Mouse (Mus musculus) c-Kit-positive CD71-positive TER-119-negative erythroid progenitor cells, embryonic 14.5 days (primary cell): ENCODE measurements around the gene Psph.
"Not testable (repeated sequence)": the region's sequence is repeated elsewhere in the genome, so short reads cannot be mapped to it uniquely, and the experiment has no call there.

Source experiments
- DNase-seq: peaks from one replicate; pipeline ENCODE4 v3.0.0-alpha.2; 2013; ENCODE audit warnings: low read depth

The Psph gene

DNA sequence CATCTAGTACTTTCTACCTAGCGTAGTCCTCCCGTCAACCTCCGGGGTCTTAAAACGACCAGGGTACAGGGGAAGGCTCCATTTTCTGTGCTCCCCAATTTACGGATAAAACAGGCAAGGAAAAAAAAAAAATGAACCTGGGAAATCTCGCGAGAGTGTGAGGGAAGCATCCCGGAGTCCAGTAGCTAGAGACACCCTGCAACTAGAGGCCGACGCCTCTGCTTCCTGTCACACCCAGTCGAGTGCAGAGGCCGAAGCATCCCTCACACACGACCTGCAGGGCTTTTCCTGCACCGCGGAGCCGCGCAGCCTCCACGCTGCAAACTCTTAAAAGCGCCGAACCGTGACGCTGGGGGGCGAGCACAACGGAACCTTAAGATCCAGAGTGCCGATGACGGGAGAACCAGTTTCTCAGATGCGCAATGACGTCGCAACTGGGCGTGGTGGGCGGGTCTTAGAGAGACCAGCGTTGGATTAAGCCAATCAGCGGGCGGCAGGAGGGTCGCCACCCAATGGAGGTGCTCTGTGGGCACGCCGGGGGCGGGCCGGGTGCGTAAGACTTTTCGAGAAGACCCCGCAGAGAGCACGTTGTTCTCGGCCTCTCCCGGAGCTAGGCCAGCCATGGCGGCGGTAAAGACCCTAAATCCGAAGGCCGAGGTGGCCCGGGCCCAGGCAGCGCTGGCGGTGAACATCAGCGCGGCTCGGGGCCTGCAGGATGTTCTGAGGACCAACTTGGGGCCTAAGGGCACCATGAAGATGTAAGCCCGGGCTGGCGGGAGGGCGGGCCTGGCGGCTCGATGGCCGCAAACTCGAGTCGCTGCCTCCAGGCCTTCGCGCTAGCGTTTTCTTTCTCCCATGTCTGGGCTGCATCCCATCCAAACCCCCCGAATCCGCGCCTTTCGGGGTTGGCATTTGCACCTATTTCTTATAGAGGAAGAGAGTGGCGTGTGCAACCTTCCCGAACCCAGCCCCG, at the start of gene Psph:
TSS of gene Psph (minus strand) at position 632 of the 973 bp plus-strand sequence.
- peak; percentile 99 for DNase-seq

DNA sequence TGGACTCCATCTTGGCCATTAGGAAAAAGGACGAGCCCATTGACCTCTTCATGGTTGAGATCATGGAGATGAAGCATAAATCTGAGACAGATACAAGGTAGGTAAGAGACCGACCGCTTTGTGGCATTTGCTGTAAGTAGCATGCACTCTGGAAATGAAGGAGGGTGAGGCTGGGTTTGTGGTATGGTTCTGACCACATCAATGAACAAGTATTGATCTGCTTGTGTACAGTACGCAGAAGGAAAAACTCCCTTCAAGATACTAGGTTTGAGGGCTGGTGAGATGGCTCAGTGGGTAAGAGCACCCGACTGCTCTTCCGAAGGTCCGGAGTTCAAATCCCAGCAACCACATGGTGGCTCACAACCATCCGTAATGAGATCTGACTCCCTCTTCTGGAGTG, 3.3 kb upstream of the Psph start:
- DNase-seq, result not testable (repeated sequence)

DNA sequence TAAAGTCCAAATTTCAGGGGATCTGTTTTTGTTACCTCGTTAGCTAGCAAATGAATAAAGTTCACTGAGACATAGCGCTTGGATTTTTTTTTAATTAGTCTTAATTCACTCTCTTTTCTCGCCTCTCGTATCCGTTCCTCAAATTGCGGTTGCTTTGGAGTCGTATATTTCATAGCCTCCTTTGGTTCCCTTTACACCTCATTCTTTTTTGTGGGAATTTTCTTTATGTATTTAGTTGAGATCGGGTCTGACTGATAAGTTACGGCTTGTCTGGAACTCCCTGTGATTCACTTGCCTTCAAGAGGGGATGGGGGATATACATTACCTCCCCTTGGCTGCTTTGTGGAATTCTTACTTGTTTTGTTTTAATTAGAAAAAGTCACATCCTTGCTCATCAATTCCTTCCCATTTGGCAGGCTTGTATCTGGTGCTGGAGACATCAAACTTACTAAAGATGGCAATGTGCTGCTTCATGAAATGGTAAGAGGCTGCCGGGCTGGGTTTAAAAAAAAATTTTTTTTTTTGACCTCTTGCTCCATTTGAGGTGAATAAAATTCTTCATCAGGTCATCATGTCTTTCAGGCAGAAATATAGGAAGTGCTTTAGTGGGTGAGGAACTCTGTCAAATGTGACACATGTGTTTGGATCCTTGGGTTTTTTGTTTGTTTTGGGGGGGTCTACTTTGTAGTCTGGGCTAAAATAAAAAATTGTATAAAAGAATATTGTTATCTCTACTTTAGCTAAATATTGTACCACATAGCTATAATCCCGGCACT, 757 bp upstream of the Psph start:
- no peak for DNase-seq

DNA sequence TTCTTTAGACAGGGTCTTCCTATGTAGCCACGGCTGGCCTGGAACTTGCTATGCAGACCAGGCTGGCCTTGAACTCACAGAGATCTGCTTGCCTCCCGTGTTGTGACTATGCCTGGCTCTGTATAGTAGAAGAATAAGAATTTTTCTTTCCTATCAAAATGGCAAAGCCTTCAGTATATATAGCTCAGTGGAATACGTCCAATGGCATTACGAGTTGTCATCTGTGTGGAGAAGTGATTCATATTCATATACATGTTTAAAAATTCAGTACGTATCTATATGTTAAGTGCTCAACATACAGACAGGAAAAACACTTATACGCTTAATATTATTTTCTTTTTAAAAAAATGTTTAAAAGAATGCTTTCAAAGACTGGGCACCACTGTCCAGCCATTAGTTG, 1.1 kb downstream of the Psph start:
- DNase-seq, result no peak

DNA sequence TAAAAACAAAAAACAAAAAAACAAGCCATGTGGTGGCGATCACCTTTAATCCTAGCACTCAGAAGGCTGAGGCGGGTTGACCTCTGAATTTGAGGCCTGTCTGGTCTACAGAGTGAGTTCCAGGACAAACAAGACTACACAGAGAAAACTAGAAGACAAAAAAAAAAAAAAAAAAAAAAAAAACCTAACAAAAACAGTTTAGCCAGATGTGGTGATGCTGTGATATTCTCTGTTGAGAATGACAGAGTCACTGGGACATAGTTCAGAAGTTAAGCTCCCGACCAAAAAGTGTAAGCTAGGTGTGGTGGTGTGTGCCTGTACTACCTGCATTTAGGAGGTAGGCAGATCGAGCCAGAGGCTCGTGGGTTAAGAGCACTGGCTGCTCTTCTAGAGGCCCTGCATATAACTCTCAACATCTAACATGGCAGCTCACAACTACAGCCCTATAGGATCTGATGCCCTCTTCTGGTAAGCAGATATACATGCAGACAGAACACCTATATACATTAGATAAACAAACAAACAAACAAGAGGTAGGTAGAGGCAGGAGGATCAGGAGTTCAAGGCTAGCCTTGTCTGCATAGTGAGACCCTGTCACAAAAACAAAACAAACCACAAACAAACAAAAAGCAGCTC, 1.9 kb downstream of the Psph start:
- no peak for DNase-seq

DNA sequence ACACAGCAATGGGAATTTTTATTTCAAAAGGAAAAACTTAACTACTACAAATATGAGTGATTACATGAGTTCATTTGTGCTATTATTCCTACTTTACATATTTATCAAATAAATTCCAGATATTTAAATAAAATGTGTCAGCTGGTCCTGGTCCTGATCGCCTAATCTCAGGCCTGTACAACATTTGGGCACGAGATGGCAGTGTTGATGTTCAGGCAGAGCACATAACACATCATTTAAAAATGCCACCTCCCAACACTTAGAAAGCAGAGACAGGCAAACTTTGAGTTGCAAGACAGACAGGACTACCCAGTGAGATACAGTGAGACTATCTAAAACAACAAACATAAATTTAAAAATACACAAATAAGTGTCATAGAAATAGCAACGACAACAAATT, 5.0 kb downstream of the Psph start:
- DNase-seq, result peak; percentile 50

DNA sequence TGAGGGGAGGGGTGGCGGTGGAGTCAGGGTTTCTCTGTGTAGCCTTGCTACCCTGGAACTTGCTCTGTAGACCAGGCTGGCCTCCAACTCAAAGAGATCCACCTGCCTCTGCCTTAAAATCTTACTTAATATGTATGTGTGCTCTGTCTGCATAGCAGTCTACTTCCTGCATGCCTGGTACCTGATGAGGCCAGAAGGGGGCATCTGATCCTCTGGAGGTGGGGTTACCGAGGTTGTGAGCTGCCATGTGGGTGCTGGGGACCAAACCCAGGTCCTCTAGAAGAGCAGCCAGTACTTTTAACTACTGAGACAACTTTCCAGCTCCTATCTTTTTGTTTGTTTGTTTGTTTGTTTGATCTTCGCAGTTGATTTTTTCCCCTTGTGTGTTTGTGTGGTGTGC, 7.1 kb downstream of the Psph start:
- DNase-seq, result no peak

DNA sequence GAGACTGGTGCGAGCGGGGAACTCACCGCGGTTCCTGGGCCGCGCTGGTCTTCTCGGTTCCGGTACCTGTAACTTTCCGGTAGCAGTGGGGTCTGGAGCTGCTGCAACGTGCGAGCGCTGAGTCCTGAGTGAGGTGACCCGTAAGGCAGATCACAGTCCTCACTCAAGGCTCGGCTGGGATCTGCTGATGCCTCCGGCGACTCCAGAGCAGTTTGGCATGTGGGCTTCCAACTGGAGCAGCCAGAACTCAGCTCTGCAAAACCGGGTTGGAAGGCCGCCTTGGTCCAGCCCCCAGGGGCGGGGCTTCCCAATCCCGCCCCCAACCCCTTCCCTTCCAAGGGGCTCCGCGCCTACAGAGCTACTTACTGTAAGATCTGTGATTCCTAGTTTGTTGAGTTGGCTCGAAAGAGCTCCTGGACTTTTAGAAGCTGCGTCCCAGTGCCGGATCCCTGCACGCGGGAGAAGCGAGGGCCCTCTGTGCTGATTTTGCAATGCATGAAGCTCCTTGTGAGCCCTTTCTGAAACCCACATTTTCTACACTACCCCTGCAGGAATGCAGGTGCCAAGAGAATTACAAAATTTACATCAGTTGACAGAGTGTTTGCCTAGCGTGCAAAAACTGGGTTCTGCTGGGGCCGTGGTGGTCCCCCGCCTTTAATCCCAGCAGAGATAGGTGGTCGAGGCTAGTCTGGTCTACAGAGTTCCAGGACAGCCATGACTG, 8.1 kb downstream of the Psph start:
- peak; percentile 63 for DNase-seq

DNA sequence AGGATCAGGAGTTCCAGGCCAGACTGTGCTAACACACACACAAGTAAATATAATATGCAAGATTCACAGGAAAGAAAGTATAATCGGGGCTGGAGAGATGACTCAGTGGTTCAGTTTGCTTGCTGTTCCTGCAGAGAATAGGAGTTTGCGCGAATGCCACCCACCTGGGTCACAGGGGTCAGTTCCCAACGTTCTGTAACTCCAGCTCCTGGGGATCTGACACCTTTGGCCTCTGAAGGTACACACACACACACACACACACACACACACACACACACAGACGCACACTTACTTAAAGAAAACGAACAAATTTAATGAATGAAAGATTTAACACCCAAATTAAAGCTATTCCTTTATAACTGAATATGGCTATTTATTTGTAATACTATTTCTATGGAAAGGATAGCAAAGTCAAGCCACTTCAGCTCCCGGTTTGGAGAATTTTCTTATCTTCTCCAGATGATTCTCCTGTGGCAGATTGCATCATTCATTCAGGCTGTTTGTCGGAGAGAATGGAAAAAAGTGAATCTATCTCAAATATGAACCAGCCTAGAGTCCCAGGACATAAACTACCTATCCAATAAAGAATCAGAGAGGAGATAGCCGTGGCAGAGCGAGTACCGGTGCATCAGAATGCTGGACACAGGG, 8.8 kb downstream of the Psph start:
- no peak for DNase-seq

DNA sequence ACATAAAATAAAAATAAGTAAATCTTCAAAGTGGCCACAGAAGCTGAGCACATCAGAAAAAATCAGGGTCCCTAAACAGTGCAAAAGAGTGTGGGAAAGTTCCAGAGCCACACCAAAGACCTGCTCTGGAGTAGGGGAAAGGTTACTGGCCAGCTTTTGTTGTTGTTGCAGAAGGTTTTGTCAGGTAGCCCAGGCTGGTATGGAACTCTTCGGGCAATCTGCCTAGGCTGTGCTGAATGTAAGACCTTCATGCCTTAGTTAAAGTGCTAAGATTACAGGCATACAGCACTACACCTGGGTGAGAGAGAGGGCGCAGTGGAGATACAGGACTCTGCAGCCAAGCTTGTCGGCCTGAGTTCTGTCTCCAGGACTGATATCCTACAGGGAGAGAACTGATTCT, 12.6 kb downstream of the Psph start:
- DNase-seq, result no peak

DNA sequence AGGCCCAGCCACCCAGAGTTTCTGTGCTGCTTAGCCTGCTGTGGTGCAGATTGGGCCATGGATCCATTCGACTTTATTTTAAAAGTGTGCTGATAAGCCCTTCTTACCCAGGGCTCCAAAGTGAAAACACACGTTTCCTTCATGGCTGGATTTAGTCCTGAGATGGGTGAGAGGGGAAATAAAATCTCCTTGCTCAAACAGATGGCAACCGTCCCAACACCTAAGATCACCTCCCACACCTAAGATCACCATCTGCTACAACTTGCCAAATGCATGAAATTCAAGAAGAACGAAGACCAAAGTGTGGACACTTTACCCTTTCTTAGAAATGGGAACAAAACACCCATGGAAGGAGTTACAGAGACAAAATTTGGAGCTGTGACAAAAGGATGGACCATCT, 13.9 kb downstream of the Psph start:
- not testable (repeated sequence) for DNase-seq

DNA sequence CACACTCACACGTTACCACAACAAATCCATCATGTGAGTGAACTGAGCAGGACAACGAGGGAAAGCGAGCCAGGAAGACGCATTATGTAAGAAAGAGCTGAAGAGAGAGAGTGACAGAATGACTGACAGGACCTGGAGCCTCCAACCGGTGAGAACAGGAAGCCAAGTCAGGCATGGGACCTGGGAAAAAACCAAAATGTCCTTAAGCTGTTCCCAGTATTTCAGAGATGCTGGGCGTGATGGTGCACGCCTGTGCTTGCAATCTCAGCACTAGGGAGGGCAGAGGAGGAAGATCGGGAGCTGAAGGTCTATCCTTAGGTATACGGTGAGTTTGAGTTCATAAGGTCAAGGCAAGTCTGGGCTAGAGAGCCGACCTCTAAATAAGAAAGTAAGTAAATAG, 14.8 kb downstream of the Psph start:
- DNase-seq, result no peak

DNA sequence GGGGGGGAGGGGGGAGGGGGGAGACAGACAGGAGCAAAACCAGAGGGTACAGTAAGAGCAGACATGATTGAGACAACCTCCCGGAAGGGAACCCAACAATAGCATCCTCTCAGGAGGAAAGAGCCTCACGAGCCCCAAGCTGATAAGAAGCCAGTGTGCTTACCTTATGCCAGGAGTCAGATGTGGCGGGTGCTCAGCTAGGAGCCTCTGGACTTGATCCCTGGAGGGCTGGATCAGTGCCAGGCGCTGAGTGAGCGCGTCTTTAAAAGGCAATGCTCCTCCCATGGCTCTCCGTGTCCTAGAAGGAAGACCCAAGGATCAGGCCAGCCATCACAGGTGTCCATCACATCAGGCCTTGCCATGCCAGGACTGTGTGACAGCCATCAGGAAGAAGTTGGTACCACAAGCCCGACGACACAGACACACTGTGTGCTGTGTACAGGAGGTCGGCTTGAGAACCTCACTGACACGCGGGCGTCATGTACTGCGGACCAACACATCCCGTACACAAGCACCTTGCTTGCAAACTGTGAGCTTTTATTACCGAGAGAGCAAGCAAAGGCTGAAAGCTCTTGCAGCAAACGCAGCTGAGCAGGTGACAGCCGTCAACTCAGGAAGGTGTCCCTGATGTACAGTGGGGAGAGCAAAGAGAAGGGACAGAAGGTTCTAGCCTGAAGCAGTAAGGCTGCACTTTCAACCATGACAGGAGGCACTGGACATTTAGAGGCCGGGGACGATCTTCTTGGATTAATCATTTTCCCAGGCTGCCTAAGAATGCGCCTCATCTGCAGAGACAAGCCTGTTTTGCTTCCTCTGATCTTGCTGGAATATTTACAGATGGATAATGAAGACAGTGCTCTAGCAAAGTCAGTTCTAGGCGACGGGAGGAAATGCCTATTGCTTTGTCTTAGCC, 16.6 kb downstream of the Psph start:
- no peak for DNase-seq

DNA sequence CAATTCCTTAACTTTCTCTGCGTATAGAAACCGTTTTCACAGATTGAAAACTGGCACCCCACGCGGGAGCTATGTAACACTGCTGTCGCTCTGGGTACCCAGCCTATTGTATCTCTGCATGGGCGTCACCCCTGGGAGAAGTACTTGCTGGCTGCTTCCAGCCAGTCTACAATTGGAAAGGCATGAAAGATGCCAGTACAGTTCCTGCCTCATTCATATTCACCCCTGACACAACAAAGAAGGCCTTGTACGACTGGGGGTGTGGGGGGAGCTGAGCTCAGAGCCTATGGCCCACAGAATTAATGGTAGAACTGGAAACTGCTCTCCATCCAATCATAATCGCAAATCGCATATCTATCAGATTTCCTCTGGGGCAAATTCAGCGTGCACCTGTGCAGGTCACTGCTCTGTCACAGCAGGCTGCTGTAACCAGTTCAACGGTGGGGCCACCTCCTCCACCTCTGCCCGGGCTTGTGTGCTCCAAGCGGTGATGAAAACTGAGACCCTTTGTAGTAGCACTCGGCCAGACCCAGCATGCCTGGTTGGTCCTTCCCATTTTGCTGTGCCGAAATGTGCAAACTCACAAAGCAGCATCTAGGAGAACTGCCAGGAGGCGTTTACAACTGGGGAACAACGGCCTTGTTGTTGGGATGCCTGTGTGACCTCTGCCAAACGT, 25.2 kb downstream of the Psph start:
- DNase-seq, result no peak

DNA sequence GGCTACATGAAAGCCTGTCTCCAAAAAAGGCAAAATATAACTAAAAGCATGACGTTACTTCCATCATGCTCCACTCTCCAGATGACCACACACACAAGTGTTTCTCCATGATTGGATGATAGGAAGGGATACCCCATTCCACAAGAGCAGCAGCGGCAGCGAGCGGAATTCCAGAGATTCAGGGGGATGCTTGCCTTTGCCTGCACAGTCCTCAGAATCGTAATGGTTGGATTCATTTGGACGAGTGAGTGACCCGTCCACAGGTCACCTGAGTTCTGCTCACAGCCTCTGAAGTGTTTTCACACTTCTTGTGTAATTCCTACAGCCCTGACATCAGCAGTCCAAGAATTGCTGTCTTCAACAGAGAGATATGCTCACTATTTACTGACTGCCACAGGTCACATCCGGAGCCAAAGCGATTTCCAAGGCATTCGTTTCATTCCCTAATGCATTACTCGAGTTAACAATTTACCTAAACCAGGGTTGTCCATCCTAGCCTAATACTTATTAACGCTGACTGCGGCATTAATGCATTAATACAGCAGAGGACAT, 27.2 kb downstream of the Psph start:
- DNase-seq, result no peak

DNA sequence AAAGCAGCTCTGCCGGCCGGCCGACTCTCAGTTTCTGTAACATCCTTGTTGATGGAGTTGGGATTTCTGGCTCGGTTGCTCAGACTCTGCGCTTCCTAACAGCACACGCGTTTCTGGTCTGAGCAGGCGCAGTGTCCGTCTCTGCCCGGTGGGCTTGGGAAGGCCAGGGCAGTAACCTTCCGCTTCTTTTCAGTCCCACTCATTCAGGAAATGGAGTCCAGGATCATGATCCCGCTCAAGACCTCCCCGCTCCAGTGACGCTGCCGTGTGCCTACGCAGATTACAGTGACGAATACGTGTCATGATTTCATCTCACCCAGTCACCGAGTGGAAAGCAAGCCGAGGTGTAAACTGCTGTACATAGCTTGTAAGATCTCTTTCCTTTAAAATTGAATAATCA, 30.4 kb downstream of the Psph start:
- no peak for DNase-seq

DNA sequence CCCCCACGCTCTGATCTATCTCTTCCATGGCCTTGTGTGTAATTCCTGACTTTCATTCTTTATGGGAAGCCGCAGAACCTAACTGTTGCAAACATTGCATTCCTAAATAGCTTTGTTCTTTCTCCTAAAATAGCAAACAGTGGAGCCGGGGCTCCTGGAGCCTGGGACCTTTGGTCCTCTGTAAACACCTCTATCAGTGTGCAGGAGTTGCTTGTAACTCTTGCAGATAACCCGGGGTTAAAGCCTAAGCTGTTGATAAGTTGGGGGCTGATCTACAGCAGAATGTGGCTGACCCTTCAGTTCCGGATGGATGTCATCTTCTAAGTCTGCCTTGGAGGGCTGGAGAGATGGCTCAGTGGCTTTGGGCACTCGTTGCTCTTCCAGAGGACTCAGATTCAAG, 43.2 kb downstream of the Psph start:
- DNase-seq, result no peak

DNA sequence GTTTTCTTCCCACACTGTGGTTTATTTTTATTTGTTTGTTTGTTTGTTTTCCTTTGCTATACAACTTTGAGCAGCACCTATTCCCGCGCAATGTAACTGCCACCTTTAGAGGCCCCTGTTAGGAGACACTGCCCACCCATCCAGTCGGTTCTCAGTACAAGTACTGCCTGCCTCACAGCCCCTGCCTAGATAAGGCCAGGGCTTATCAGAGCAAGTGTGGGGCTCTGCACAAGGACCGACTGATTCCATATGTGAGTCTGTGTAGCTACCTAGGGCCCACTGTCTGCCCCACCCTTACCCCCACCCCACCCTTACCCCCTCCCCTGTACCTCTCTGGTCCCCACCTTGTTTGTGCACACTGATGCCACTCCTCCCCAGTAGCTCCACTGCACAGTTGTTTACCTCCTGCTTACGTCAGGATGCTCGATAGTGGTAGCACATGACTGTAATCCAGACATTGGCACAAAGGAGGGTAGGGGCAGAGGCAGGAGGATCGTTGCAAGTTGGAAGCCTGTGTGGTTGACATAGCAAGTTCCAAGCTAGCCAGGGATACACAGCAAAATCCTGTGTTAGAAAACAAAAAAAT, 44.3 kb downstream of the Psph start:
- DNase-seq, result no peak

DNA sequence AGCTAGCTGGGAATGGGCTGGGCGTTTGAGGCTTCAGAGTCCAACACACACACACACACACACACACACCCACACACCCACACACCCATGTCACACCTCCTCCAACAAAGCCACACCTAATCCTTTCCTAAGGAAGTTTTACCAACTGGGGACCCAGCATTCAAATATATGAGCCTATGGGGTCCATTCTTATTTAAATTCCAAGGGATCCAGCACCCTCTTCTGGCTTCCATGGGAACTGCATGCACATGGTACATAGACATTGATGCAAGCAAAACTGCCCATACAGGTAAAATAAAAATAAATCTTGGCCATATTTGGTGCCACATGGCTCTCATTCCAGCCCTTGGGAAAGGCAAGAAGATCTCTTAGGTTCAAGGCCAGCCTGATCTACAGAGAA, 46.3 kb downstream of the Psph start:
- DNase-seq, result no peak
